Mouse (Mus musculus) testis, adult 2 months (tissue): Measurements from ENCODE around the gene Omp. TPM values are rescaled to one million over a fixed set of nuclear protein-coding genes. Genes with fewer than 3 reads are reported as not detected.

ENCODE experiments used
- H3K27ac ChIP-seq: fragments of 200-500 bp; 2 replicates; pipeline ENCODE4 v1.5.1; 2012; ENCODE audit warnings: low read depth, low read length; ENCODE audit not compliant: control insufficient read depth, insufficient read depth
- H3K27me3 ChIP-seq: fragments of 200-500 bp; 2 replicates; pipeline ENCODE4 v1.6.1; 2012; ENCODE audit warnings: mild to moderate bottlenecking, low read length, moderate library complexity; ENCODE audit not compliant: control insufficient read depth, insufficient read depth
- H3K36me3 ChIP-seq: fragments of 200-500 bp; 2 replicates; pipeline ENCODE4 v1.6.1; 2012; ENCODE audit warnings: mild to moderate bottlenecking, low read length; ENCODE audit not compliant: control insufficient read depth, insufficient read depth
- H3K4me1 ChIP-seq: fragments of 200-500 bp; 2 replicates; pipeline ENCODE4 v1.6.1; 2012; ENCODE audit warnings: low read length; ENCODE audit not compliant: control insufficient read depth, insufficient read depth
- H3K4me3 ChIP-seq: fragments of 200-500 bp; 2 replicates; pipeline ENCODE4 v1.5.1; 2012; ENCODE audit warnings: low read depth, mild to moderate bottlenecking, low read length, moderate library complexity, mixed read lengths; ENCODE audit not compliant: control insufficient read depth
- CTCF ChIP-seq: fragments of 200-500 bp; IDR thresholded peaks from 2 replicates; pipeline ENCODE4 v1.5.1; 2012; ENCODE audit warnings: low read depth, mild to moderate bottlenecking, inconsistent platforms, low read length, moderate library complexity; ENCODE audit not compliant: control insufficient read depth, insufficient read depth, insufficient replicate concordance
- POLR2A ChIP-seq: fragments of 200-500 bp; IDR thresholded peaks from 2 replicates; pipeline ENCODE4 v1.6.1; 2012; ENCODE audit warnings: low read depth, mild to moderate bottlenecking, inconsistent platforms, low read length, moderate library complexity; ENCODE audit not compliant: control insufficient read depth
- polyA plus RNA-seq: library from polyadenylated mRNA; depleted of rRNA; stranded (reverse); fragments of >200 nt; gene quantifications from 2 replicates; pipeline ENCODE4 v1.2.3, GENCODE M21; 2012

Gene Omp
- polyA plus RNA-seq, 1 experiment: 0.11 TPM

DNA sequence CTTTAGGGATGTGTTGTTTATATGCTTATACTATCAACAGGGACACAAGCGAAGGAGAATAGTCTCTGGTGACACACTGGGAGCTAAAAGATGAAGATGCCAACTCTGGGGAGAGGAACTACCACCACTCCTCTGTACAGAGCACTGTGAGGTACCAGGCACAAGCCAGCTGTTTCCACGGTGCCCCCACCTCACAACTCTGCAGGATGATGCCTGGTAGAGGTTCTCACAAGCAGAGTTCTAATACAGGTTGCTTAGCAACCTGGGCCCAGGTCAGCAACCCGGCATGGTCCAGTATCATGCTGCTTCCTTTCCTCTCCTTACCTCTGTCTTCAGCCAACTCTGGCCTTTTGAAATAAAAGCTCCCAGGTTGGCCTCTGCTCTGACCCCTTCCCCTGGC is 7.7 kb downstream of the Omp start:
- Histone ChIP-seq H3K36me3 (no peaks in the 10 kb centered on the region), H3K4me3 (no peak overlapping the region), H3K4me1 (peaks cover 6% of the 10 kb centered on the region), H3K27me3 (no peaks in the 10 kb centered on the region), H3K27ac (no peak overlapping the region)
- TF ChIP-seq CTCF: no peak
- TF ChIP-seq POLR2A: no peak

DNA sequence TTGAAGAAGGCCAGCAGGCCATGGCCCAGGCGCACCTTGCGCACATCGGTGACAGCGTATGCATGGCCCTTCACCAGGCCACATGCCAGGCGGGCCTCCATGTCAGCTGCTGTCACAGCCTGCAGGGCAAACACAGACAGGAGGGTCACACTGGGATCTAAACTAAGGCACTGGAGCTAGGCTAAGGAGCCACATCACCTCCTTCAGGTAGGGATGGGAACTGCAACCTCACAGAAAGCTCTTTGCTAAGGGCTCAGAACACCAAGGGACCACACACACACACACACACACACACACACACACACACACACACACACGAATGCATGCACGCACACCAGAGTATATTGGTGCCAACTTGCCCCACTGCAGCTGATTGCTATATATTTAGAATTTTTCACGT is 13.6 kb downstream of the Omp start:
- Histone ChIP-seq H3K27ac (no peak overlapping the region), H3K4me1 (no peaks in the 10 kb centered on the region), H3K36me3 (no peaks in the 10 kb centered on the region), H3K27me3 (no peaks in the 10 kb centered on the region), H3K4me3 (no peak overlapping the region)
- no peak for TF ChIP-seq POLR2A
- peak; percentile 27; the same call in 1 of the 2 replicates for TF ChIP-seq CTCF

DNA sequence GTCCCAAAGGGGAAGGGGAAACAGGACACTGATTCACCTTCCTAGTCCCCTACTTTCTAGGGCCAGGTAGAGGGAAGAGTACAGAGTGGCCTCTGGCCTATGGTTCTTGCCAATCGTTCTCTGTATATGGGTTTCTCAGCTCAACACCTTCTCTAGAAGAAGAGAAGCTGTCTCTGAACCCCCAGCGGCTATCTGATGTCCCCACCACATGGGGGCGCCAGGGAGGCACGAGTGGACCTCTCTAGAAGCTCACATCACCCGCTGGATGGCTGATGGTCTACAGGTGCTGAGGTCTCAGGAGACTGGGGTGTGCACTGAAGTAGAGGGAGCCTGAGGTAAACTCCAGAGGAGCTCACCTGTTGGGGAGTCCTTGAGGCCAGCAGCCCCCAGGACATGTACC is 19.8 kb downstream of the Omp start:
- H3K27me3 ChIP-seq: no peaks in the 10 kb centered on the region
- no peak for TF ChIP-seq POLR2A
- TF ChIP-seq CTCF: peak; percentile 64; the same call in 1 of the 2 replicates
- no peaks in the 10 kb centered on the region for H3K36me3 ChIP-seq
- no peak overlapping the region for H3K27ac ChIP-seq
- peaks cover 5% of the 10 kb centered on the region for H3K4me1 ChIP-seq
- H3K4me3 ChIP-seq: no peak overlapping the region

DNA sequence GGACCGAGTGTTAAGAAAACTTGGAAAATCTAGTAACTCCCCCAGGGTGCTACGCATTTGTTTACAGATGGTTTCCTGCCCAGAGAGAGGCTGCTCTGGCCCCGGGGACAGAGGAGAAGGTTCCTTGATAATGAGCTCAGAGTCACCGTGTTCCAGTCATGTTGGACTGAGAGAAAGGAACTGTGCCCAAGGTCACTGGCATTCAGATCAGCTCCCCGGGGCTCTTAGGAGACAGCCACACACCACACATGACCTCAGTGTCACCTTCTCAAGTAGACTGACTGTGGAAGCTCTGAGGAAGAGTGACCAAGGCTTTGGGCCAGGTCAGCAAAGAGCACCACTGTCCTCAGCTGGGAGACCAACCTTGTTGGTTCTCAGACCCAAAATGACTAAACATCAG is 20.6 kb downstream of the Omp start:
- no peaks in the 10 kb centered on the region for H3K27me3 ChIP-seq
- H3K4me3 ChIP-seq: no peak overlapping the region
- TF ChIP-seq CTCF: no peak
- no peak for TF ChIP-seq POLR2A
- no peaks in the 10 kb centered on the region for H3K36me3 ChIP-seq
- peaks cover 7% of the 10 kb centered on the region for H3K4me1 ChIP-seq
- no peak overlapping the region for H3K27ac ChIP-seq

DNA sequence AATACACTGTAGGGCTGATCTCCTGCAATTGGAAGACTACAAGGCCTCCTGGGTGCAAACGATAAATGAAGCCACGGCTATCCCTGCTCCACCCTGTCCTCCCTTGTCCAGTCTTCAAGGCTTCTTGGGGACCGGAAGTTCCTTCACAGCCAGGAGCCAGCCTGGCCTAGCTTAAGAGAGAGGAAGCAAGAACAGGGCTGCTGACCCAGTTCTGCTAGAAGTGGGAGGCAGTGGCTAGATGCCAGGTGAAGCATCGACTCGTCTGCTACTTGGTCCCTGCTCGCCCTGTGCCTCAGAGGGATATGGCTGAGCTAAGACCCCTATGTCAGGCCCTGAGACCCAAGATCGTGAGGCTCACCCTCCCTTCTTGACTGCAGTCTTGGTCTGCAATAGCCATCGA is 23.6 kb downstream of the Omp start:
- Histone ChIP-seq H3K4me3 (no peak overlapping the region), H3K27me3 (no peaks in the 10 kb centered on the region), H3K4me1 (peaks cover 7% of the 10 kb centered on the region), H3K27ac (peak overlapping the region; percentile 52), H3K36me3 (no peaks in the 10 kb centered on the region)
- no peak for TF ChIP-seq CTCF
- TF ChIP-seq POLR2A: no peak

DNA sequence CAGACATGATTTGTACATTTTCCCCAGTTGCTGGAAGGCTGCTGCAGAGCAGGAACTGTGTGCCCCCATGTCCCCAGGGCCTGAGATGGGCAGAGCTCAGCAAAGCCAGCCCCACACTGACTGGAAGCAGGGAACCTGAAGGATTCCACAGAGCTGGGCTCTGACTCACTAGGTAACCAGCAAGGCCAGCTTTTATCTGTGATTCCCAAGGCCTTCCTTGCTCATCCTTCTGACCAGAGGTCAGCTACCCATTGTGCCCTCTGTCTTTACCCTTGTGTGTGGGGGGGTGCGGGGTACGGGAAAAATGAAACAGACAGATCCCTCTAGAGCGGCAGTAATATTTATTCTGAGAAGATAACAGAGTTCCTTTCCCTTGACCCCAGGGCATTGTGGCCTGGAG is 24.1 kb downstream of the Omp start:
- H3K4me3 ChIP-seq: no peak overlapping the region
- peaks cover 7% of the 10 kb centered on the region for H3K4me1 ChIP-seq
- peak overlapping the region; percentile 5; the same call in 1 of the 2 replicates for H3K27ac ChIP-seq
- no peak for TF ChIP-seq CTCF
- no peak for TF ChIP-seq POLR2A
- H3K27me3 ChIP-seq: no peaks in the 10 kb centered on the region
- no peaks in the 10 kb centered on the region for H3K36me3 ChIP-seq

DNA sequence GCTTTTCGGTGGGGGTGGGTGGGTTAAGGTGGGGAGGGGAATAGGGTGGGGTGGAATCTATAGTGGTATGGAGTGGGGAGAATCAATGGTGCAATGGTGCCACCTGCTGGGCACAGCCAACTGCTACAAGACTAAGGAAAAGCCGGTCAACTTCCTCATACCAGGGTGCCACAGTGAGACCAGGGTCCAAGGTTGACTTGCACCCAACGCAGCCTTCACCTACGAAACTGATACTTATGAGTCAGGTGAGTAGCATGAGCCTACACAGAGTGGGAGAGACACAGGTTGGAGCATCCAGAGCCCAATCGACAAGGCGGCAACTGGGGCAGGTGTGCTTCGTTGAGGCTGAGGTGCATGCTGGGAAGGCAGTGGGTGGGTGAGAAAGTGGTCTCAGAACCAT is 25.0 kb downstream of the Omp start:
- Histone ChIP-seq H3K4me1 (peaks cover 7% of the 10 kb centered on the region), H3K27me3 (no peaks in the 10 kb centered on the region), H3K36me3 (no peaks in the 10 kb centered on the region), H3K27ac (no peak overlapping the region), H3K4me3 (peak overlapping the region; percentile 49)
- peak; percentile 71; the same call in 1 of the 2 replicates for TF ChIP-seq CTCF
- no peak for TF ChIP-seq POLR2A

DNA sequence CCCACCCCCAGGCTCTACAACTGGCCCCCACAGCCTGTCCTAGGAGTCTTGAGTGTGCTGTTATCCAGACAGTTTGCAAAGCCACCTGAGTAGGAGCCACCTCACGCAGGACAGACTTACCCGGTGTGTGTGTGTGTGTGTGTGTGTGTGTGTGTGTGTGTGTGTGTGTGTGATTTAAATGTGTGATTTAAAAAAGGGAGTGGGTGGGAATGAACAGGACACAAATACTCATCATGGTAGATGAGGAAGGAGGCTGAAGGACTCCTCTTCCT is 25.4 kb downstream of the Omp start:
- no peaks in the 10 kb centered on the region for H3K27me3 ChIP-seq

More for the DNA sequence above, 25.4 kb downstream of the Omp start:
- Histone ChIP-seq H3K36me3 (no peaks in the 10 kb centered on the region), H3K27ac (no peak overlapping the region), H3K4me1 (peaks cover 7% of the 10 kb centered on the region), H3K4me3 (no peak overlapping the region)
- no peak for TF ChIP-seq CTCF
- no peak for TF ChIP-seq POLR2A
